9 mouse cellular contexts compared by ENCODE assay signal in the genomic region with DNA sequence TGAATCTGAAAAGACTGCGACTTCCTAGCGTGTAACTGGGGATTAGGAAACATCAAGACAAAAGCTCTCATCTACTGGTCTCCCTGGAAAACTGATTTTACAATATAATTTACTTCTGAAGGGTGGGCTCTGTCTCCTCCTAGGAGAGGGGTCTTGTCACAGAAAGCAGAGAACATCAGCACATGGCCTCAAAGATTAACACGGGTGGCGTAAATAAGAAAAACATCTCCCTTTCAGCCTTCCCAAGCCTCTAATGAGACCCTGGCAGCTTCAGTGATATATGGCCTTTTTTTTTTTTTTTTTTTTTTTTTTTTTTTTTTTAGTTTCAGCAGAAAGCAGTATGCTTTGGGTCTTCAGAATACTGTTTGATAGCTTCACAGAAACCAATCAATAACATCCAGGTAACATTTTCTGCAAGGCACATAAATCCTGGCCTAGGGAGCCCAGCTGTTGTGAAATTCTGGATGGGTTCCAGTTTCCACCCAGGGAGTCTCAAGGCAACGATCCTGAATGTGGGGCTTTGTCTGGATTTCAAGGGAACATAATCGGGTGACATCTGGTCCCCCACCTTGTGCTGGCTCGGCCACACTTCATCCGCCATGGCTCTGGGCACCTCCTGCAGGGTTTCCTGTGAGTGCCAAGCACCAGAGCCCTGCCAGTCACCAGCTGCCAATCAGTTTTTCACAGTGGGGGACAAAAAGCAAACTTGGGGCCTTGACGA.
DNase-seq lines count a peak whose midpoint lies in the region; ATAC-seq and TF ChIP-seq lines count a peak whose summit lies in the region.
"Had no signal": no experiment of that assay in that cellular context is flagged by ENCODE, and none has a peak within 500 bp of the region (broad histone marks: within the 10 kb centered on the region; RNA-seq: fewer than 3 reads in every experiment).

No protein-coding gene starts in this region.

- H3K27me3 ChIP-seq in limb, embryonic 14.5 days (ENCODE audit: control insufficient read depth, insufficient read depth, low read length): no peaks in the 10 kb centered on the region
- no peaks in the 10 kb centered on the region for H3K27me3 ChIP-seq in stomach, embryonic 16.5 days (ENCODE audit: control insufficient read depth, insufficient read depth, low read length)
- H3K27me3 ChIP-seq: liver, embryonic 15.5 days had no signal

- peak; percentile 15 for DNase-seq in adrenal gland, adult 8-10 months
- no peak for DNase-seq in adrenal gland, adult 18-20 months (ENCODE audit: low spot score in 2 of 2)
- peak; percentile 69 for DNase-seq in NIH3T3 (ENCODE audit: low read depth)
- peak; percentile 60 for DNase-seq in embryo, embryonic 11 days
- peak; percentile 4 to 5 for DNase-seq in heart, postnatal 14 days
- DNase-seq in limb, embryonic 14.5 days (ENCODE audit: low spot score): peak; percentile 64

- intact Hi-C loops in heart, postnatal 14 days (cut with DNase I): no loop called here

- no peak overlapping the region for H3K27ac ChIP-seq in limb, embryonic 14.5 days (replicated peaks; ENCODE audit: low read depth, low read length)
- peak overlapping the region; percentile 8; the same call in 1 of the 2 replicates for H3K27ac ChIP-seq in stomach, embryonic 16.5 days (ENCODE audit: low read length)
- H3K27ac ChIP-seq: liver, embryonic 15.5 days had no signal

- WGBS in limb, embryonic 14.5 days: 21% methylated on average over 9 of the region's 9 CpGs
- 47% methylated on average over 9 of the region's 9 CpGs for WGBS in stomach, embryonic 16.5 days

- no peak for TF ChIP-seq POLR2A in limb, embryonic 14.5 days (IDR thresholded peaks at IDR 0.05; ENCODE audit: borderline replicate concordance, extremely low read depth, insufficient read depth, insufficient read length)

- ATAC-seq in limb, embryonic 14.5 days (ENCODE audit: low FRiP score, low read depth): peak; percentile 80
- ATAC-seq in stomach, embryonic 16.5 days (ENCODE audit: insufficient read depth, low FRiP score): peak; percentile 7; the same call in 1 of the 2 replicates
- no peak for ATAC-seq in monocyte, adult 5-6 weeks (replicated peaks; ENCODE audit: insufficient number of reproducible peaks, low FRiP score, low TSS enrichment, poor library complexity, severe bottlenecking)

- no peaks in the 10 kb centered on the region for H3K9me3 ChIP-seq in limb, embryonic 14.5 days (ENCODE audit: control insufficient read depth, low read length)
- no peaks in the 10 kb centered on the region for H3K9me3 ChIP-seq in stomach, embryonic 16.5 days (replicated peaks; ENCODE audit: control insufficient read depth, low read length)
- H3K9me3 ChIP-seq: liver, embryonic 15.5 days had no signal

- H3K9ac ChIP-seq in limb, embryonic 14.5 days (ENCODE audit: low read depth, low read length, severe bottlenecking): peak overlapping the region; percentile 38; the same call in 1 of the 2 replicates
- H3K9ac ChIP-seq in stomach, embryonic 16.5 days (ENCODE audit: low read length): no peak overlapping the region
- H3K9ac ChIP-seq: liver, embryonic 15.5 days had no signal

- no peak overlapping the region for H3K4me3 ChIP-seq in limb, embryonic 14.5 days (replicated peaks; ENCODE audit: low read length)
- H3K4me3 ChIP-seq in stomach, embryonic 16.5 days (replicated peaks; ENCODE audit: low read length): no peak overlapping the region
- H3K4me3 ChIP-seq: liver, embryonic 15.5 days had no signal

- H3K4me2 ChIP-seq in limb, embryonic 14.5 days (replicated peaks; ENCODE audit: low read depth, low read length, severe bottlenecking): 0 out of 2 replicates have a peak overlapping the region, but pooled peaks have one; percentile 4
- H3K4me2 ChIP-seq in stomach, embryonic 16.5 days (ENCODE audit: low read depth, low read length): no peak overlapping the region
- H3K4me2 ChIP-seq: liver, embryonic 15.5 days had no signal

- H3K36me3 ChIP-seq in limb, embryonic 14.5 days (ENCODE audit: control insufficient read depth, insufficient read depth, low read length): no peaks in the 10 kb centered on the region
- no peaks in the 10 kb centered on the region for H3K36me3 ChIP-seq in stomach, embryonic 16.5 days (ENCODE audit: control insufficient read depth, insufficient read depth, low read length)
- H3K36me3 ChIP-seq: liver, embryonic 15.5 days had no signal

- H3K4me1 ChIP-seq in limb, embryonic 14.5 days (ENCODE audit: control insufficient read depth, insufficient read depth, low read length): peaks cover 16% of the 10 kb centered on the region
- H3K4me1 ChIP-seq in stomach, embryonic 16.5 days (ENCODE audit: control insufficient read depth, insufficient read depth, low read length): no peaks in the 10 kb centered on the region; the same call in 1 of the 2 replicates
- H3K4me1 ChIP-seq: liver, embryonic 15.5 days had no signal

Comparison
In these comparisons a context has a peak if more than half of its experiments do, and no peak if none do; other contexts are left out.
1. DNase-seq: peak in adrenal gland, adult 8-10 months (single experiment), NIH3T3 (single experiment), embryo, embryonic 11 days (single experiment), heart, postnatal 14 days (2 of 2) and limb, embryonic 14.5 days (single experiment); none in adrenal gland, adult 18-20 months (0 of 2).